Mouse (Mus musculus) cortical plate, adult 2 months (tissue): ENCODE results near the gene Itpripl1.

Experiments used
- CTCF ChIP-seq: fragments of 200-500 bp; IDR thresholded peaks from 2 replicates; pipeline ENCODE4 v1.5.1; 2011; ENCODE audit warnings: mild to moderate bottlenecking, control low read depth, low read length; ENCODE audit not compliant: insufficient read depth; ENCODE audit errors: extremely low read depth
- POLR2A ChIP-seq: fragments of 200-500 bp; IDR thresholded peaks from 2 replicates; pipeline ENCODE4 v1.6.1; 2011; ENCODE audit warnings: mild to moderate bottlenecking, low read length, control low read depth; ENCODE audit not compliant: insufficient read depth; ENCODE audit errors: extremely low read depth

GRCm38 (mm10) chr2:127092000-127092399 lies 51.2 kb downstream of the Itpripl1 start:
- TF ChIP-seq CTCF (no peak), POLR2A (no peak)
